Mouse (Mus musculus) forebrain, embryonic 14.5 days (tissue): ENCODE measurements at regions not wholly inside any gene's neighbourhood (a gene's known extent, or its start where the extent isn't known, plus 50 kb on each side); places are given as distances from the start of the nearest gene placed in this dataset.

ENCODE experiments used
- ATAC-seq: fragments of 200-750 bp; cut with Nextera tagmentation; 2 replicates; pipeline ENCODE4 v1.8.0; 2017; ENCODE audit warnings: mild to moderate bottlenecking, moderate library complexity
- DNase-seq: peaks from one replicate; pipeline ENCODE4 v3.0.0-alpha.2; 2015; ENCODE audit warnings: low spot score
- H3K27ac ChIP-seq: fragments of 300-500 bp; sonication (generic); 2 replicates; pipeline ENCODE4 v1.5.1; 2014; ENCODE audit warnings: low read depth, mild to moderate bottlenecking, control low read depth, low read length, moderate library complexity
- H3K27me3 ChIP-seq: fragments of 300-500 bp; sonication (generic); replicated peaks from 2 replicates; pipeline ENCODE4 v1.6.1; 2014; ENCODE audit warnings: low read length, control low read depth, mixed read lengths; ENCODE audit not compliant: control insufficient read depth, insufficient read depth
- H3K36me3 ChIP-seq: fragments of 300-500 bp; sonication (generic); 2 replicates; pipeline ENCODE4 v1.6.1; 2014; ENCODE audit warnings: low read length, control low read depth; ENCODE audit not compliant: control insufficient read depth, insufficient read depth
- H3K4me1 ChIP-seq: fragments of 300-500 bp; sonication (generic); 2 replicates; pipeline ENCODE4 v1.6.1; 2014; ENCODE audit warnings: antibody characterized with exemption, low read length, control low read depth; ENCODE audit not compliant: control insufficient read depth, insufficient read depth
- H3K4me2 ChIP-seq: fragments of 300-500 bp; sonication (generic); 2 replicates; pipeline ENCODE4 v1.6.1; 2014; ENCODE audit warnings: mild to moderate bottlenecking, control low read depth, low read length
- H3K4me3 ChIP-seq: fragments of 300-500 bp; sonication (generic); 2 replicates; pipeline ENCODE4 v1.5.1; 2014; ENCODE audit warnings: low read depth, low read length, control low read depth
- H3K9ac ChIP-seq: fragments of 300-500 bp; sonication (generic); 2 replicates; pipeline ENCODE4 v1.6.1; 2014; ENCODE audit warnings: mild to moderate bottlenecking, low read length, control low read depth, moderate library complexity
- H3K9me3 ChIP-seq: fragments of 300-500 bp; sonication (generic); replicated peaks from 2 replicates; pipeline ENCODE4 v1.6.1; 2016; ENCODE audit warnings: low read length, control low read depth, mixed read lengths; ENCODE audit not compliant: control insufficient read depth
- WGBS: fragments of 180-500 bp; shearing (Covaris S2); extraction: QIAGEN DNeasy Blood & Tissue Kit; methylation state at CpG from one replicate; pipeline ENCODE4 v1.1.7; 2014; 5-methylcytosine and 5-hydroxymethylcytosine counted together

DNA sequence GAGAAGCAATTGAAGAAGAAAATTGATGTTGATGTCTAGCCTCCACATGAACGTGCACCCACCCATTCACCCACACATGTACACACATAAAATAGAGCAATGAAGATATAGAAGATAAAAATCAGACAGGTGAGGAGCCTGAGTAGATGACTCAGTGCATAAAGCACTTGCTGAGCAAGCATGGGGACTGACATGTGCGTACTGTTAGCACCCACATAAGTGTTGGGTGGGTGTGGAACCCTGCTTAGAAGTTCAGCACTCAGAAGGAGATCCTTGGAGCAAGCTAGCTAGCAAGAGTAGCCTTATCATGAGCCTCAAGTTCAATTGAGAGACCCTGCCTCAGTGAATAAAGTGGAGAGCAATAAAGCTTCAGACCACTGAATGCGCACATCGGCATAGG, 305.7 kb upstream of the Adamts9 start:
- H3K27me3 ChIP-seq = no peaks in the 10 kb centered on the region
- ATAC-seq = no peak
- H3K9me3 ChIP-seq = no peaks in the 10 kb centered on the region
- H3K4me3 ChIP-seq = no peak overlapping the region
- DNase-seq = no peak
- no peak overlapping the region for H3K27ac ChIP-seq
- no peaks in the 10 kb centered on the region for H3K36me3 ChIP-seq
- H3K4me1 ChIP-seq = no peaks in the 10 kb centered on the region
- H3K9ac ChIP-seq = no peak overlapping the region
- WGBS = 89% methylated on average over 4 of the region's 4 CpGs
- H3K4me2 ChIP-seq = no peak overlapping the region

DNA sequence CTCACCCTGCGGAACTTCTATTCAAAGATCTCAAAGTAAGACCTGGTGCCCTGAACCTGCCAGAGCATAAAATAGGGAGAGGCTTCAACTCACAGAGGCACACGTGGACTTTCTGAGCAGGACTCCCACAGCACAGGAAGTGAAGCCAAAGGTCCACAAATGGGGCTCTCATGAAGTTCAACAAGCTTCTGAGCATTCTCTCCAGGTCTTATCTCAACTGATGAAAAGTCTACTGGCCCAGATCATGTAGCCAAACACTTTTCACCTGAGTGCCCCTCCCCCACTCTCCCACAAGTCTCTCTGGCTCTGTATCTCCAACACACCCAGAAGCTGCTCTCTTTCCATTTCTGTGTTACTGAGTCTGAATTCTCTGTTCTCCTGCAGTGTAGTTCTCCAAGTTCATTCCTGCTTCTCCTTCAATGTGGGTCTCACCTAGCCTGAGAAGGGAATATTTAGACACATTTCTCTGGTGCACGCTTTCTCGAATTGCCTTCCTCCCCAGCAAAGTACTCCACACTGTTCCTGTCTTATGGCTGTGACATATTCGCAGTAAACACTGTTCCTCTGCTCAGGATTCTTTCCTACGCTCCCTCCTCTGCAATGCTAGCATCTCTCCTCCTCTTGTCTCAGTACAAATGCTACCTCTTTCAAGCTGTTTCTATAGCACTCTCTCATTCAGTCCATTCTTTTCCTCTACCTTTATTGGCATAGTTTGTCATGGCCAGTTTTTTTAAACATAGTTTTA, 303.4 kb upstream of the Adamts9 start:
- Histone ChIP-seq H3K9ac (no peak overlapping the region), H3K9me3 (0 out of 2 replicates have a peak, but pooled peaks cover 3% of the 10 kb centered on the region), H3K27me3 (no peaks in the 10 kb centered on the region), H3K36me3 (no peaks in the 10 kb centered on the region), H3K27ac (no peak overlapping the region), H3K4me3 (no peak overlapping the region), H3K4me1 (no peaks in the 10 kb centered on the region), H3K4me2 (no peak overlapping the region)
- DNase-seq = no peak
- 89% methylated on average over 6 of the region's 6 CpGs for WGBS
- no peak for ATAC-seq

DNA sequence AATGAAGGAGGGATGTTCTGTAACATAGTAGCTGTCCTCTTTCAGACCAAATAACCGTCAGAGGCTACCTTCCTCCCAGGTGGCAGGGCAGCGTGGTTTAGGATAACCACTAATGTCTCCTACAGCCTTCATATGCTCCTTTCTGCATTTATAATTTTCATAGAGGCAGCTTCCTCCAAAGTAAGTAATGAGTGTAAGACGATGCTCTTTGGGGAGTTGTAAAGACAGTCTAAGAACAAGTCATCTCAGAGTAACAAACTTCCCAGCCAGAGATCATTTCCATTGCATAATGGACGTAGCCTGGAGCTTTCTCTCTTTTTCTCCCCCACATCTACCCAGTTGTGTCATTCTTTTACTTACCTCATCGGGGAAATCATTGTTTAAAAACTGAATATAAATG, 292.3 kb upstream of the Adamts9 start:
- no peaks in the 10 kb centered on the region for H3K9me3 ChIP-seq
- no peak overlapping the region for H3K9ac ChIP-seq
- H3K4me2 ChIP-seq = no peak overlapping the region
- no peak overlapping the region for H3K4me3 ChIP-seq
- no peaks in the 10 kb centered on the region for H3K4me1 ChIP-seq
- H3K27me3 ChIP-seq = no peaks in the 10 kb centered on the region
- DNase-seq (no peak), ATAC-seq (no peak)
- no peak overlapping the region for H3K27ac ChIP-seq
- WGBS = 75% methylated on average over 5 of the region's 5 CpGs
- no peaks in the 10 kb centered on the region for H3K36me3 ChIP-seq

DNA sequence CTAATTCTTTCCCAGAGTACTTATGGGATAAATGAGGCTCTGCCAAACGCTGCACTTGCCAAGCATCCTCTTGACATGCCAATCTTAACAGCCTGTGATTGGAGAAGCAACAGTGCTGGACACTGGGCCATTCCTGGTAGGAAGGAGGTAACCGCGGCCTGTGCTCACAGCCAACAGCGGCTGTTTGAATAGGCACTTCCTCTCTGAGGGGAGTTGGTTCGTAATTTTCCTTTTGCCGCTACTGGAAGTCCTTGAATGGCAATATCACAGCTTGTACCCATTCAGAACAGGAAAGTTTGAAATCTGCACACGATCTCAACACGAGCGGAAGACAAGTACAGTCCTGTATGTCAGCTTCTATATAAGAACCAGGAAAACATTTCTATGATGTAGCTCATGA, 289.3 kb upstream of the Adamts9 start:
- DNase-seq = peak; percentile 67
- 65% methylated on average over 9 of the region's 9 CpGs for WGBS

DNA sequence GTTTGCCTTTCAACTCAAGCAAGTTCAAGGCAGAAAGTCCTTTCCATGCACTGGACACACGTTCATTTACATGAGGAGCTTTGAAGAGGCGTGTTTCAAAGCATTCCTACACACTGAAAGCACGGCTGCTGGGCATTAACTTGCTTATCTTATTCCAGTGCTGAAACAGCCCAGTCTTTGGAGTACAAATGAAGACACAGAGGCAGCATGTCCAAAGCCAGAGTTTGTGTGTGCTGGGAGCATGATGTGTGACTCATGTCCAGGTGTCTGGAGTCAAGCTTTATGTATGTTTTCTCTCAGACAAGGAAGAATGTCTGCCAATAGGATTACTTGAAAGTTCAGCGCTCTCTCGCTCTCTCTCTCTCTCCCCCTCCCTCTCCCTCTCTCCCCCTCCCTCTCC, 287.2 kb upstream of the Adamts9 start:
- H3K9me3 ChIP-seq = no peaks in the 10 kb centered on the region
- no peaks in the 10 kb centered on the region for H3K27me3 ChIP-seq
- no peak for DNase-seq
- no peaks in the 10 kb centered on the region for H3K36me3 ChIP-seq
- 73% methylated on average over 5 of the region's 5 CpGs for whole genome bisulfite sequencing
- no peak overlapping the region for H3K4me2 ChIP-seq
- no peaks in the 10 kb centered on the region for H3K4me1 ChIP-seq
- ATAC-seq = no peak
- H3K4me3 ChIP-seq = no peak overlapping the region
- H3K27ac ChIP-seq = no peak overlapping the region
- no peak overlapping the region for H3K9ac ChIP-seq

More for the DNA sequence above, 289.3 kb upstream of the Adamts9 start:
- Histone ChIP-seq H3K36me3 (no peaks in the 10 kb centered on the region), H3K9ac (no peak overlapping the region), H3K4me1 (no peaks in the 10 kb centered on the region), H3K27ac (no peak overlapping the region), H3K27me3 (no peaks in the 10 kb centered on the region), H3K4me3 (no peak overlapping the region), H3K4me2 (no peak overlapping the region), H3K9me3 (no peaks in the 10 kb centered on the region)
- ATAC-seq = peak; percentile 37; the same call in 1 of the 2 replicates

DNA sequence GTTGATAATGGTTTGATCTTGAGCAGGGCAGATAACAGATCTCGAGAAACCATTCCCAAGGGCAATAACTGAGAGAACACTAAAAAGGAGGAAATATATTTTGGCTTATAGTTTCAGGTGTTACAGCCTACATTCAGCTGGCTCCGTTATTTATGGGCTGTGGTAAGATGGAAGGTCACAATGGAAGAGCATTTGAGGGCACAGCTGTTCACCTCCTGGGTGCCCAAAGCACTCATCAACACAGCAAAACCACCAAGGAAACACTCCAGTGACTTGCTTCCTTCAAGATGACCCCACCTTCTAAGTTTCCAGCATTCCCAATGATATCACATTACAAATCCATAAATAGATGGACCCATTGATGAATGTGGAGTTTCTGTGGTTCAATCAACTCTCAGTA, 286.0 kb upstream of the Adamts9 start:
- no peak overlapping the region for H3K27ac ChIP-seq
- 99% methylated on average over 2 of the region's 2 CpGs for WGBS
- no peak overlapping the region for H3K4me2 ChIP-seq
- no peak overlapping the region for H3K9ac ChIP-seq
- H3K9me3 ChIP-seq = no peaks in the 10 kb centered on the region
- no peak for ATAC-seq
- DNase-seq = no peak
- no peaks in the 10 kb centered on the region for H3K27me3 ChIP-seq
- H3K36me3 ChIP-seq = no peaks in the 10 kb centered on the region
- peaks cover 3% of the 10 kb centered on the region; the same call in 1 of the 2 replicates for H3K4me1 ChIP-seq
- no peak overlapping the region for H3K4me3 ChIP-seq

DNA sequence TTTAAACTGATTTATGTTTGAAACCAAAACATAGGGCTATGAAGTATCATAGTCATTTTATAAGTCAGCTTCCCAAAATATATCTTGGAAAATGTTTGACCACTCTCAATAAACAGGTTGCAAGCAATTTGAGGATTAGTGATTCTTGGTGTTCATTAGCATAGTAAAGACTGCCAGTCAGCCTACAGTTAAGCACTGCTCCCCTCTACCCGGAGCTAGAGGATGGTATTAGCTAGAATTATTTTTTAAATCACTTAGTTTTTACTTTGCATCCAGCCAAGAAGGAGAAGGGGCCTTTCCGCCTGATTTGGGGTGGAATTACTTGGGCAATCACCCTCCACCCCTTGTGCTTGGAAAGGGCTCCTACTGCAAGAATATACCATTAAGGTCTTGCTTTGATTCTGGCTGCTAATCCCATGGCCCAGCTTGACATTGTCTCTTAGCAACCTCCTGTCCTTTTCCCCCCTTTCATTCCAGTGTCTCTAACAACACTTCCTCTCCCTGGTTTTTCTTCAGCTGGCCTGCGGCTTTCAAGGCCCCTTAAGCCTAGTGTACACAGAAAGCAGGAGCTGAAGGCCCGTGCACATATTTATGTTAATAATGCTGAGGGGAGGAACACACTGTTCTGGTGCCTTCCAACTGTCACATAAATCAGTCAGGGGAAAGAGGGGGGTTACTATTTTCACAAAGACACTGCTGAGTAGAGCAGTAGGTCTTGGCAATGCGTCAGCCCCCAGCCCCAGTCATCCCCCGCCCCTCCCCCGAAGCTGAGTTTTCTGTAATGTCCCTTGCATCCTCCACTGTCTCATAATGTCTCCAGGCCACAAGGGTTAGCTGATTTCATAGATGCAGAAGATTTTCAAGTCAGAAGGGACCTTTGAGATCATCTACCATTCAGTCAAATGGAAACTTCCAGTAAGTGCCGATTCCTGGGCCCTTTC, 280.6 kb upstream of the Adamts9 start:
- WGBS = 14% methylated on average over 8 of the region's 8 CpGs
- no peak overlapping the region for H3K4me2 ChIP-seq
- no peak overlapping the region for H3K9ac ChIP-seq

DNA sequence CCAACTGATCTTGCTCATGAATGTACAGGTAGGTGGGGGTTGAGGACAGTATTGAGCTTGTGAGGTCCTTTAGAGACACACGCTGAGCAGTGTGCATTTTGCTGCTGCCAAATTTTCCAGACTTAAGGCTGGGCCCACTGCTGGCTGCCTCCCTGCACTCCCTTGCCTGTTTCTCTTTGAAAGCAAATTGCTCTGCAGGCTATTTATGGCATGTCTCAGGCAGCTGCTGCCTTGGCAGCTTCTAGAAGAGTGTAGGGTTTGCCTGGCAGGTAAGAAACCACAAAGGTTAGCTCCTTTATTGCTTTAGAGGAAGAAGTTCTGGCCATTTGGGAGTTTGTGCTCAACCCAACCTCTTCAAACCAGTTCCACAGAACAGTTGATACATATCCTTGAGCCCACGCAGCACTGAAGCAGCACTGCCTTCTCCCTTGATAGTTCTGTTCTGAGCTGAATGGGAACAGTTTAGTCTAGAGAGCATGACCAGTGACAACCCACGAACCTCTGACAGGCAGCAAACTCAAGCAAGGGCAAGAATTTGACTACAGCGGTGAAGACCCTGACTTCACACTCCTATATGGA, 274.8 kb upstream of the Adamts9 start:
- no peak overlapping the region for H3K27ac ChIP-seq
- no peaks in the 10 kb centered on the region for H3K36me3 ChIP-seq
- 75% methylated on average over 4 of the region's 4 CpGs for WGBS
- H3K9me3 ChIP-seq = no peaks in the 10 kb centered on the region
- H3K4me3 ChIP-seq = no peak overlapping the region
- no peaks in the 10 kb centered on the region for H3K27me3 ChIP-seq
- no peak for ATAC-seq
- no peak overlapping the region for H3K9ac ChIP-seq
- peak; percentile 25 for DNase-seq
- no peaks in the 10 kb centered on the region for H3K4me1 ChIP-seq
- no peak overlapping the region for H3K4me2 ChIP-seq

More for the DNA sequence above, 280.6 kb upstream of the Adamts9 start:
- Histone ChIP-seq H3K36me3 (no peaks in the 10 kb centered on the region), H3K4me1 (peaks cover 12% of the 10 kb centered on the region; the same call in 1 of the 2 replicates), H3K27ac (peak overlapping the region; percentile 2; the same call in 1 of the 2 replicates), H3K9me3 (no peaks in the 10 kb centered on the region), H3K4me3 (no peak overlapping the region), H3K27me3 (no peaks in the 10 kb centered on the region)
- DNase-seq (peak; percentile 73), ATAC-seq (peak; percentile 91)
